Mouse (Mus musculus) heart, postnatal 0 days (tissue): ENCODE data around the gene Dnah2.

Experiments
- CTCF ChIP-seq: IDR thresholded peaks from 2 replicates; pipeline ENCODE4 v1.5.1; 2016; ENCODE audit warnings: antibody characterized with exemption, control low read depth, low read depth
- EP300 ChIP-seq: IDR thresholded peaks from 2 replicates; pipeline ENCODE4 v1.6.1; 2016; ENCODE audit warnings: antibody characterized with exemption, low read depth

- TF ChIP-seq CTCF (no peak), EP300 (no peak)
These were observed 47.4 kb downstream of the Dnah2 start for GRCm38 (mm10) chr11:69501555-69501954.
